Mouse (Mus musculus) gastrocnemius, postnatal 10 days (tissue): Measurements from ENCODE around the gene Adgrl1. TPM values are rescaled to one million over a fixed set of nuclear protein-coding genes. Genes with fewer than 3 reads are reported as not detected.
A peak's percentile ranks its signal among the peaks of the same experiment; 100 is the strongest.
"Not testable (repeated sequence)": the region's sequence is repeated elsewhere in the genome, so short reads cannot be mapped to it uniquely, and the experiment has no call there.

Experiments
- DNase-seq: peaks from one replicate; pipeline ENCODE4 v3.0.0; 2021; ENCODE audit warnings: mixed read lengths
- total RNA-seq, 2 experiments: library from RNA; stranded (reverse); gene quantifications; 2 replicates each; pipeline ENCODE4 v1.2.3; 2021

Adgrl1 gene
- total RNA-seq, 2 experiments from 2014 or later, result 19.6 to 25.2 TPM

- DNase-seq, result peak; percentile 93
These were observed 55.4 kb downstream of the Adgrl1 start, which contains the start of the genes Gm10644 and Asf1b for GRCm38 (mm10) chr8:83955106-83955957. Gene Gm10644, minus strand, starts transcription at chr8:83955205. Gene Asf1b, plus strand, starts transcription at chr8:83955507.

DNA sequence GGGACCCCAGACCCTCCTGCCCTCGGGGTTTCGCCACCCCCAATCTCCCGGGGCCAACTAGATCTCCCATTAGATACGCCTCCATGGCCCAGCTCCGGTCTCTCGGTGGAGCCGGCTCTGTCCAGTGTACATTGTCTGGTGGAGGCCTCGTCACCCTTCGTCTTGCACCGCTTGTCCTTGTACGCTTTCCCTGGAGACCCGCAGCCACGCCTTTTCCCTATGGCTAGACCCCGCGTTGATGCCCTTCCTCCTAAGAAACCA, 56.0 kb downstream of the Adgrl1 start:
- no peak for DNase-seq

DNA sequence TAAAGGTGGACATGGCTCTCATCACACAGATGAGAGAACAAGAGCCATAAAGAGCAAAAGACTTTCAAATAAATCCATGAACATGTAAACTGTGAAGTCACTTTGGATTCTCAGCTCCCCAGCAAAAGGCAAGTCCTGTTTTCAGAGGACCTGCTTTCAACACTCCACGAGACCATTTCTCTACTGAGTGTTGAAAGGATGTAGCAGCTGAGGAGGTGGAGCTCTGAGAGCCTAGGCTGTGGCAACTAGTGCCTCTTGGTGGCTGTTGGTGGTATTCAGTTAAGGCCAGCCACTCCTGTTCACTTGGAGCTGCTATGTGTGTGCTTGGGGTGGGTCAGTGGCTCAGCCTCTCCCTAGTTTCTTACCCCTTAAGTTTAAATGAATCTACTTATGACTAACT, 56.9 kb downstream of the Adgrl1 start:
- no peak for DNase-seq

DNA sequence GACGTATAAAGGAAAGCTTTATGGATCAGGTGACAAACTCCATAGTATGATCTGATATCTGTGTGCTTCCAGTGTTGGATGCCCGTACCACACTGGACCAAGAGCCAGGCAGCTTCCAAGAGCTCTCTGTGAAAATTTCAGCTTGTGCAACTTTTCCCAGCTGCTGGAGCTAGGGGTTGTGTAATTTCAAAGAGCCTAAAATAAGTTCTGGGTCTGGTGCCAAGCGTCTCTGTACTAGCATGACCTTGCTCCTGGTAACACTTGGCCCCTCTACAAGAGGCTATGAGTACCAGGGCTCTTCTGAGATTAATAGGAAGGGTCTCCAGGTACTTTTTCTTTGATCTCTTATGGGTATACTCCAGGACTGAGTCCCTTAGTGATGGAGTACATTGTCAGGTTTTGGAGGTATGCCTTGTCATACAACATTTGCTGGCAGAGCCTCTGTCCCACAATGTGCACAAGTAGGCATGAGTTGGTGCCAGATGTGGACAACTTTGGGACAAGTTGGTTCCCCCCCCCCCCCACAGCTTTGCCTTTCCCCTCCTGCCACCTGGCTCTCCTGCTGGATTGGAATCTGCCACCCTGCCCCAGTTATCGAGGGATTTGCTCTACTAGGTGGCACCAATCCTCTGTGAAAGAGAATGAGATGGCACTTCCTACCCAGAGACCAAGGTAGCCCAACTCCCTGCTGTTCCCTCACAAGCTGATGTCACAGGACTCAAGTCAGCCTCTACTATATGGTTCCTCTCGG, 64.3 kb downstream of the Adgrl1 start:
- peak; percentile 38 for DNase-seq

DNA sequence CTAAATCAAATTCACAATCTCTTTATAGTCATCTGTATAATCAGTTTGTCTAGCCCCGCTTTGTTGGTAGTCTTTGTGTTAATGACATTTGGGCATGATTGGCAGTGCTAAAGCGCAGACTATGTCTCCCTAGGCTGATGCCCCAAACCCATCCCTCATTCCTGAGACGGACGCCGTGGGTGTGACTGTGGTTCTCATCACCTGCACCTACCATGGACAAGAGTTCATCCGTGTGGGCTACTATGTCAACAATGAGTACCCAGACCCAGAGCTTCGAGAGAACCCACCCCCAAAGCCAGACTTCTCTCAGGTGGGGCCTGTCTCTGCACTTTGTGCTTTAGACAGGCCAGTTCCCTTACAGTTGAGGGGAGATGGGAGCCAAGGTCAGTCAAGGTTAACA, 67.8 kb downstream of the Adgrl1 start:
- DNase-seq, result no peak

DNA sequence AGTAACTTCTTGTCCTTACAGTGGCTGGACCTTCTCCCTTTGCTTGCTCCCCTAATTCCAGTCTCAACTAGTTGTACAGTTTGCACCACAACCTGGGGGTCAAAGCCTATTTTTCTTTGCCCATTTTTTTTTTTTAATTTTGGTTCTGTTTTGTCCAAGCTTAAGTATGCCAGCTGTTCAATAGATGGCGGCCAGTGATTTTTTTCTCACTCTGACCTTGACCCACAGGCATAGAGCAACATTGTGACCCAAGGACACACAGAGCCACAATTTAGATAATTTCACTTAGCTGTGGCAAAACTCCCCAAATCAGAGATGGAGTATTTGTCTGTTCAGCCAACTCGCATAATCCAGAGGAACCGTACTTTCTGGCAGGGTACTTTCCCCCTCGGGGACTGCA, 71.2 kb downstream of the Adgrl1 start:
- no peak for DNase-seq

DNA sequence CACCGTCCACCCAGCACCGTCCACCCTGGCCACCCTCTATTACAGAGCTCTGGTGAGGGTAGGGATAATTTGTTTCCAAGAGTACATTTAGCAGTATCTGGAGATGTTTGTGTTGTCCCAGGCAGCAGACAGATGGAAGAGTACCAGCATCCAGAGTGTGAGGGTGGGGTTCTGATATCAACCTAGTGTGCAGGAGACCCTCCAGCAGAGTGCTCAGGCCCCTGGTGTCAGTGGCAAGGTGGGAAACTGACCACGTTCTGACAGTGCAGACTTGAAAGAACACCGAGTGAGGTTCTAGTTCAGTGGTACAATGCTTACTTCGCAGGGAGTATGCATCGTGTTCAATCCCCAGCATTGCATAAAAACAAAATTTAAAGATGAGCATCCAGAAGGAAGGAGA, 71.8 kb downstream of the Adgrl1 start:
- DNase-seq, result no peak

DNA sequence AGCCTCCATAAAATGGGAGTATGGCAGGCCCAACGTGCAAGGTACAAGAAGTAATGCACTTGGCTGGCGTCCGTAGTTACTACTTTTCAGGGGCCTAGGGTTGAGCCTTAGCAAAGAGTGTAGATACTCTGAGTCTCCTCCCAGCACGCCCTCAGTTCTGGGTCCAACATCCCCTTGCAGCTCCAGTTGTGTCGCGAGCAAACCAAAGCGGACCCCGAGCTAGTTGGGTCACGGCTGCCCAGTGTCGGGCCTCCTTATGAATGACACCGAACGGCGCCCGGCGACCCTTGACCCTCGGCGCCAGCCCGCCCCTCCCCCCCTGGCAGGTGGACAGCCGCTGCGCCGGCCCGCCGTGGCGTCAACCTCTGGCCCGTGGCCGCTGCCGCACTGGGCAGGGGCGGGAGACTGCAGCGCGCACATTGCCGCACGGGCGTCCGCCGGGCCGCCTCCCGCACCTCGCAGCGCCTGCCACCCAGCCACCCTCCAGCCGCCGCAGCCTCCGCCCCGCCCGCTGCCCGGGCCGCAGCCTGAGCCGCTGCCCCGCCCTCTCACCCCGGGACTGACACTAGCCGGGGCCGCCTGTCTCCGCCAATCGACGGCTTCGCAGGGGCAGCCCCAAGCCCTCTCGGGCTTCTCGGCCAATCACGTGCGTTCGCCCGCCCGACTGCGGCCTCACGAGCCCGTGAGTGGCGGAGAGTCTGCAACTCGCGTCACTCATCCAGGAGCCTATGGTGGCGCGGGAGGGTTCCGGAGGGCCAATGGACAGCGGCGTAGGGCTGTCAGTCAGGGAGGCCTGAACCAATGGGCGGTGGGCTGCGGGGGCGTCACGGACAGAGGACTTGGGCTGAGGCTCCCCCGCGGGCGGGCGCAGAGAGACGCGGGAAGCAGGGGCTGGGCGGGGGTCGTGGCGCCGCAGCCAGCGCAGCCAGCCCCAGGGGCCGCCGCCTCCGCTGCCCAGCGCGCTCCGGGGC, 72.5 kb downstream of the Adgrl1 start, which contains the start of gene Prkaca:
TSS of gene Prkaca (plus strand) at position 844 of the 971 bp plus-strand sequence.
- DNase-seq, result peak; percentile 94

DNA sequence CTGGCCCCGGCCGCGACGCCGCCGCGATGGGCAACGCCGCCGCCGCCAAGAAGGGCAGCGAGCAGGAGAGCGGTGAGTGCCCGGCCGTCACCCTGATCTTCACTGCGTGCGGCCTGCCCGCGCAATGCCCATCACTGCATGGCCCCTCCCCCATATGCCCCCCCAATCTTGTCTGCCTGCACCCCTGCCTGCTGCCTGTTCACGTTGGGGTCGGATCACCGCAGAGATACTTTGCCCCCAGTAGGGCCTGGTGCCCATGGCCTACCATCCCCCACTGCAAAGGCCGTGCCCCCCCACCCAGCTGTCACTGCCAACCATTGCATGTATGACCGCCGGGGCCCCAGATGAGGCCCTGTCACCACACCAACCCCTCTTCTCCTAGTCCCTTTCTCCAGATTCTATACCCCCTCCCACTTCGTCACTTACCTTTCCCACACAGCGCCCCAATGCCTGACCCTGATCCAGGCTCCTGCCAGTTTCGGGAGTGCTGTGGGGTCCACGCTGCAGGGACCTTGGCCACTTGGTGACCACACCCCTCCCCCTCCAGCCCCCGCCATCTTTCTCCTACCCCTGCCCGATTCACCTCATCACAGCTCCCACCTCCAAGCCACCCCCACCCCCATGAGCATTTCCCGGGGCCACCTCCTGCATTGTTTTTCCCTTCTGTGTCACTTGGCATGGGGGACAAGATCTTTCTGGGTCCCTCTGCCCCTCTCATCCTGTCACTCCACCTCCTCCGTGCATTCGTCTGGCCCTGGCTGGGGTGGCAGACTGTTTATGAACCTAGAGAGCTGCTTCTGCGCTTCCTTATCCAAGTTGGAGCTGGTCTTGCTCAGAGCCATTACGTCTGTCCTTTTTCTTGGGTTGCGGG, 73.5 kb downstream of the Adgrl1 start:
- DNase-seq, result peak; percentile 50

- DNase-seq, result no peak
These were observed 74.6 kb downstream of the Adgrl1 start for GRCm38 (mm10) chr8:83974521-83974920.

- DNase-seq, result no peak
These were observed 76.3 kb downstream of the Adgrl1 start for GRCm38 (mm10) chr8:83976101-83976630.

DNA sequence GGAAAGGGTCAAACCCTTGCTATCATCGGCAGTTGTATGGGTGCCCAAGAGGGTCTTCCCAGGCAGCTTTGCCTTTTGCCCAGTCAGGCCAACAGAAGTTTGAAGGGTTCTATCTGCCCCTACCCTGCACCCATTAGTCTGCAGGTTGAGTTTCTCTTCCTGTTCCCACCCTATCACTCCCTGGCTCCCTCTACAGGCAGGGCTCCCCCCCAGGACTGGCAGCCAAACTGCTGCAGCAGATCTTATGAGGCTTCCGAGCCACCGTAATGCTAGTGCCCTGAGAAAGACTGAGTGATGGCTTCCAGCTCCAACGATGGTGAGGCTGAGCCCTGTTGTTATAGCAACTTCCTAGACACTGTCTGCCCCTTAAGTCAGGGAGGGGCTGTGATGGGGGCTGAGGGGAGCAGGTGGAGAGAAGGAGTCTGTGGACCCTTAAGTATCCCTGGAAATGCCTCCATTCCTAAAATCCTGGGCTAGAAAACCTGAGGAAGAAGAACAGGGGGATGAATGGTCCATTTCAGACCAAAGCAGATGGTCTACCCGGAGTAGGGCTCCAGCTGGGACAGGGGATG, 77.0 kb downstream of the Adgrl1 start:
- no peak for DNase-seq

DNA sequence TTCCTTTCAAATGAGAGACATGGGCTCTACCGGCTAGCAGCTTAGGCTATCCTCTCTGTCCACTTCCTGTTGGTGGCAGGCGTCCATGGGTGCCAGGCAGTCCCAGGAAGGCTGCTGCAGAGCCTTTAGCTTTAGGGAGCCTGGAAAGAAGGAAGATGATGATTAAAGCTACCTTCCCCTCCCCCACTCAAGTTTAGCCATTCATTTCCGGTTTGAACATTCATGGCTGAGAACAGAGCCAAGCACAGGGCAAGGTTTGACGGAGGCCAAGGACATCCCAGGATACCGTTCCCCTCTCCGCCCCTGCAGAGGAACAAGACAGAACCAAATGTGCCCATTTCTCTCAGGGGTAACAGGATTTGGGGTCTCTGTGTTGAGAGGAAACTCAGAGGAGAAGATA, 77.7 kb downstream of the Adgrl1 start:
- no peak for DNase-seq

DNA sequence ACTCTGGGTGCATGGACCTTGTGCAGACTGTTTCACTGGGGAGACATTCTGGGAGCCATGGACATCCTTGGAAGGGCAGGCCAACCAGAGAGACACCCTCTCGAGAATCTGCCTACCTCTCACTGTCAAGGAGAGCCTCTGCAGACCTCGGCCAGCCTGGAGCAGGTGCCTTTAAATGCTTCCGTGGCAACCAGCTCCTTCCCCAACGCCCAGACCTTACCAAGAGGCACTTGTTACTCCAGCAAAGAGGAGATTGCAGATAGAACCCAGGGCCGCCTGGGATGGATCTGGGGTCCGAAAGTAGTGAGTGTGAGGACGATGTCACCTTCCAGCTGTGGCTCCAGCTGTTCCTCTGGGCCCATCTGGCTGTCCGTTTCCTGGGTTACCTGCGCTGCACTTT, 78.3 kb downstream of the Adgrl1 start:
- DNase-seq, result no peak

- peak; percentile 56 for DNase-seq
These were observed 80.3 kb downstream of the Adgrl1 start for GRCm38 (mm10) chr8:83980250-83980649.

- DNase-seq, result peak; percentile 73
These were observed 80.9 kb downstream of the Adgrl1 start for GRCm38 (mm10) chr8:83980845-83981244.

- DNase-seq, result no peak
These were observed 81.6 kb downstream of the Adgrl1 start for GRCm38 (mm10) chr8:83981533-83981932.

GRCm38 (mm10) chr8:83982449-83982848, 82.5 kb downstream of the Adgrl1 start:
- DNase-seq, result no peak

DNA sequence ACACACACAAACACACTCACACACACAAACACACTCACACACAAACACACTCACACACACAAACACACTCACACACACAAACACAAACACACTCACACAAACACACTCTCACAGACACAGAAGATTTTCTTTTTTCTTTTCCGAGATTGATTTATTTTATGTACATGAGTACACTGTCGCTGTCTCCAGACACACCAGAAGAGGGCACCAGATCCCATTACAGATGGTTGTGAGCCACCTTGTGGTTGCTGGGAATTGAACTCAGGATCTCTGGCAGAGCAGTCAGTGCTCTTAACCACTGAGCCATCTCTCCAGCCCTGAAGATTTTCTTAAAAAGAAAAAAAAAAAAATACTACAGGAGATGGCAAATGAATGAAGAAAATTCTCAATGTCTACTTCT, 83.3 kb downstream of the Adgrl1 start:
- DNase-seq, result not testable (repeated sequence)

DNA sequence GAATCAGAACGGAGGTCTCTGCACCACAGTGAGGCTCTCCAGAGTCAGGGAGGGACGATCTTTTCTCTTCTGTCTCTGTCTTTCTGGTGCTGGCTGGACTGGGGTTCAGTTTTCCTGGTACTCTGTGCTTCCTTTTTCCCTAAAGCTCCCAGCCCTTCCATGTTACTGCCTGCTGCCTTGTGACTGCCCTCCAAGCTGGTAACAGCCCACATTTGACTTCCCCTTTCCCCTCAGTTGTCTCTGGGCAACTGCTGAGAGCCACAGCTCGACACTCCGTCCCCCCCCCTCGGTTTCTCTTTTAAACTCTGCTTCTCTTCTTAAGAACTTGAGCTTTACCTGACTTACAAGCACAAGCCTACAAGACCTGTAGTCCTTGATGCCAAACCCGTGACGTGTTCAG, 89.3 kb downstream of the Adgrl1 start:
- DNase-seq, result no peak

GRCm38 (mm10) chr8:83990170-83990569, 90.3 kb downstream of the Adgrl1 start:
- DNase-seq, result no peak
